Mouse (Mus musculus) erythroid progenitor cell, adult 5-6 weeks (primary cell): ENCODE measurements around the gene Acer1. TPM values are rescaled to one million over a fixed set of nuclear protein-coding genes. Genes with fewer than 3 reads are reported as not detected.
A peak's percentile ranks its signal among the peaks of the same experiment; 100 is the strongest.

Source experiments
- ATAC-seq: replicated peaks from 2 replicates; pipeline ENCODE4 v1.8.0; 2016; ENCODE audit warnings: moderate number of reproducible peaks, mild to moderate bottlenecking, moderate TSS enrichment, inconsistent platforms; ENCODE audit not compliant: poor library complexity, low FRiP score, severe bottlenecking
- total RNA-seq, 2 experiments: library from RNA; stranded (forward) in 1 of 2; stranded (reverse) in 1 of 2; fragments of 150-400 nt in 1 of 2; fragments of 186-747, 209-891 nt in 1 of 2; gene quantifications; 2 replicates each; pipeline versions ENCODE4 v1.2.3 to v1.2.4; 2015 to 2017; ENCODE audit warnings: low replicate concordance in 2 of 2

The Acer1 gene
- total RNA-seq, 2 experiments from 2014 or later: not detected

DNA sequence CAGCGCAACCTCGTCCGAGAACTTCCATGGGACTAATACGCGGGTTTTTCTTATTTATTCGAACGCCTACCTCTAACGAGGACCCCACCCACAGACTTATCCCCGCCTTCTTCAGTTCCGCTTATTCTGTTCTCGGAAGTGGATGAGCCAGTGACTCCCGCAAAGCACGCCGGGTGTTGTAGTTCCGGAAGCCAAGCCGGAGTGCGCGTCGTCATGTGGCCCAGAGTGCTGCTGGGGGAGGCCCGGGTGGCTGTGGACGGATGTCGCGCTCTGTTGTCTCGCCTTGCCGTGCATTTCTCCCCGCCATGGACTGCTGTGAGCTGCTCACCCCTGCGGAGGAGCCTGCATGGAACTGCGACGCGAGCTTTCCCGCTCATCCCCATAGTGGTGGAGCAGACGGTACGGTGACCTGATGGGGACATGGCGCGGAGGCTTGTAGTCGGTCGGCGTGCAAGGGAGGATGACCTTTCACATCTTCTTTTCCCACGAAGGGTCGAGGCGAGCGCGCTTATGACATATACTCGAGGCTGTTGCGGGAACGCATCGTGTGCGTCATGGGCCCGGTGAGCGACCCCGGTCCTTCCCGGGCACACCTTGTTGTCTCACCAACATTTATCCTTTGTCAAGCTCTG is 8.3 kb upstream of the Acer1 start, which contains the start of gene Clpp:
TSS of gene Clpp (plus strand) at position 191 of the 632 bp plus-strand sequence.
- peak; percentile 97 for ATAC-seq

- ATAC-seq: peak; percentile 75
Measured at GRCm38 (mm10) chr17:56989467-56990114, 7.7 kb upstream of the Acer1 start.

DNA sequence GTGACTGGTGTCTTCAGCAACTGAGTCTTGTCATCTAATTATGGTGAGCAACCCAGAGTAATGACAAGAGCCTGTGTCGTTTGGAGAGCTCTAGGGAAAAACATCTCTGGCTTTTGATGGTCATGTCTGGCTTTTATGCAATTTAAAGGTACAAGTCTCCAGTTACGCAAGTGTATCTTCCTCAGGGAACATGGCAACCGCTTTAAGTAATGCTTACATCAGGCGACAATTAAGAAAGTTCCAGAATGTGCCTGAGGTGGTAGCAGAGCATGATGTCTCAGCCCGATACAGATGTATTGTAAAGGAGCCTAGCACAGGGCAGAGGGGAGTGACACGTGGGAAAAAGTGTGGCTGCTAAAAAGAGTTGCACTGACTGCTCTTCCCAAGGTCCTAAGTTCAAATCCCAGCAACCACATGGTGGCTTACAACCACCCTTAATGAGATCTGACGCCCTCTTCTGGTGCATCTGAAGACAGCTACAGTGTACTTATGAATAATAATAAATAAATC is 7.0 kb upstream of the Acer1 start:
- ATAC-seq: no peak

DNA sequence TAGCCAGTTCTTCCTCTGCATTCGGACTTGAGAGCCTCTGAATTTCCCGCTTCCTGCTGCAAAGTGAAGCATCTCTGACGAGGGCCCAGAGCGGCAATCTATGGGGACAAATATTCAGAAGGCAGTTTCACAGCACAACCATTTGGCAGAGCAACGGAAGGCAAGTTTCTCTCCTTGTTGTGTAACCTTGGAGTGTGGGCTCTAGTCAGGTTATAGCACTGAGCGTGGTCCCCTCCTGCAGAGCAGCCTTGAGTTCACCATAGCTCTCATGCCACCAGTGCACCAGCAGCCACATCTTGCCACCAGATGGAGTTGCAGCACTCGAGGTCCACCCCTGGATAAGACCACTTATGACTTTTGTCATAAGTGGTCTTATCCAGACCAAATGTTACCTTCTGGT is 6.5 kb upstream of the Acer1 start:
- ATAC-seq: no peak

DNA sequence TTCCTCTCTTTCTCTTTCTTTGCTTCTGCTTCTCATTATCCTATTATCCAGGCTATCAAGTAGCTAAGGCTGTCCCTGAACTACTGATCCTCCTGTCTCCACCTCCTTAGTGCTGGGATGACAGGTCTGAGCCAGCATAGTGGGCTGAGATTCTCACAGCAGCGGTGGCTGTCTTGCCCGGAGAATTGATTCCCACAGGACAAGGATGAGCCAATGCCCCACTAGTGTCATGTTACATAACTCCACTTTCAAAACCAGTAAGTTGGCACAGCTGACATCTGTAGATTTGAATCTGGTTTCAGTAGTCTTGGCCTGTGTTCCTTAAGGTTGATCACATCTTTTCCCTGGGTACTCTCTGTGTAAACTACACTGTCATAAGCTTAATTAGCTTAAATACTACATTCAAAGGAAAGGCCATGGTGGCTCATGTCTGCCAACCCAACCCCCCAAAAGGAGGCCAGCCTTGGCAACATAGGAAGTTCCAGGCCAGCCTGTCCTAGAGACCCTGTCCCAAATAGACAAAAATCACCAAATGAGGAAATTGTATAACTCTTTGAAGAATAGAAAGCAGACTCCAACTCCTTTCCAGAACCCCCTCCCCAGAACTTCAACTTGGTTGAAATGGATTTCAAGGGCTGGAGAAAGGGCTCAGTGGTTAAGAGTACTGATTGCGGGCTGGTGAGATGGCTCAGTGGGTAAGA is 4.3 kb upstream of the Acer1 start:
- ATAC-seq: no peak

DNA sequence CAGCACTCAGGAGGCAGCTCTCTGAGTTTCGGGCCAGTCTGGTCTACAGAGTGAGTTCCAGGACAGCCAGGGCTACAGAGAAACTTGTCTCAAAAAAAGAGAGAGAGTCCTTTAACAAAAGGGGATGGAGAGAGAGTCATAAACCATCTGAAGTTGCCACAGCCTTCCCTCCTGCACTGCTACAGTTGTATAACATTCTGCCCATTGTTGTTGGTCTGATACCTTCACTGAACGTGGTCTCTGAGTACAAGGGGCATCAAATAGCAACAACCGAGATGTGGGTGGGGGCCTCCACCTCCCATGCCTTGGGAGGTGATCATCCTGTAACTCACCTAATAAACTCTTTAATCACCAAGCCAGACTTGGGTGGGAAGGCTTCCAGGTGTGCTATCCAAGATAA is 3.7 kb upstream of the Acer1 start:
- ATAC-seq: no peak

GRCm38 (mm10) chr17:56984886-56985285 is 3.0 kb upstream of the Acer1 start:
- no peak for ATAC-seq

- ATAC-seq: no peak
Measured at GRCm38 (mm10) chr17:56981049-56981448, 877 bp downstream of the Acer1 start.

DNA sequence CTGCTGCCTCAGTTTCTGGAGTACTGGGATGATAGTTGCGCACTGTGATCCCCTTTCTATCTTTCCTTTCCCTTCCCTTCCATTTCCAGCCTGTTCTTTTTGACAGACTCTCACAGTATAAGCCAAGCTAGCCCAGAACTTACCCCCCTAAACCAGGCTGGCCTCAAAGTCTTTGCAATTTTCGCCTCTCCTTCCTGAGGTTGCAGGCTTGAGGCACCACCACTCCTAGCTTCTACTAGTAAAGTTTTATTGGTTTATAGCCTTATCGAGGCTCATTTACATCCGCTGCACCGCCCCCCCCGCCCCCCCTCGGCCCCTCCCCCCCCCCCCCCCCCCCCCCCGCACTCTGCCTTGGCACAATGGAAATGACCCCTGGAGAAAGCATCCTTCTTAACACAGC is 2.4 kb downstream of the Acer1 start:
- ATAC-seq: no peak

DNA sequence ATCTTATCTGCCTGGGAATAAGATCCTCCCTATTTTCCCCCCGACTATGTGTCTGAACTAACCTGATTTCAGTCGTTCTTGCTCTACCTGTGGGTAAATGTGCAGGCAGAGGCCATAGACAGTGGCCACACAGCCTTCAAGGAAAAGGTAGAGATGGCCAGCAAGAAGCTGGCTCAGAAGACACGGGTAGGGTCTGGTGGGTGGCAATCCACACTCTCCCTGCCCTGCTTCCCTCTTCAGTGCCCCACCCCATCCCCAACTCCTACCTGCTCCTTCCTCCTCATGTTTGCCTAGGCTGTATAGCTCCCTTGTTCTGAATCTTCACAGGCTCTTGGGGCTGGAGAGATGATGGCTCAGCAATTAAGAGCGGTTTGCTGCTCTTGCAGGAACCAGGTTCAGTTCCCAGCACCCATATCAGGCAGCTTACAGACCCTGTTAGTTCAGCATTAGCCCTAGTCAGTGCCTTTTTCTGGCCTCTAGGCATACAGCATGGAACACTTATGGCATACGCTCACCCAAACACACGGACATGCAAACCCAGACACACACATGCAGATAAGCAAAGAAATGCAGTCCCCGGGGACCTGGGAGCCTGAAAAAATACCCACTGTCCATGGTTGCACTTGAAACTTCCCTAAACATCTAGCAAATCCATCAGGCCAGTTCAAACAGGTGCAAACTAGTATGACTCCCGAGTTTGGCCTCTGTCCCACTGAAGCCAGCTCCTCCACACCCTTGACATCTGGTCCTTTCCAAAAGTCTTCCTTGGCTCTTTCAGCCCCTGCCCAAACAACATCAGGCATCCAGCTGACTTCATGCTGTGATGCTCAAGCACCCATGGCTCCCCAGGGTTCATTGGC is 5.2 kb downstream of the Acer1 start:
- ATAC-seq: no peak

DNA sequence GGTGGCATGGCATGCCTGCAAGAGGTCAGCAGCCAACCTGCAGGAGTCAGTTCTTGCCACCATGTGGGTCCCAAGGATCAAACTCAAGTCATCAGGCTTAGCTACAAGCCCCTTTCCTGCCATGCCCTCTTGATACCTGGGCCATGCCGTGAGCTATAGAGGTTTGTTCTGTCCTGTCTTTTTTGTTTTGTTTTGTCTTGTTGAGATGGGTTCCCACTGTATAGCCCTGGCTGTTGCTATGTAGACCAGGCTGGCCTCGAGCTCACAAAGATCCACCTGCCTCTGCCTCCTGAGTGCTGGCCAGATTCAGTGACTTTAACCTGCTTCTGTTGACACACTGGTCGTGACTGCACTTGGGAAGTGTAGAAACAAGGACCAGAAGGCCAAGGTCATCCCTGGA is 6.5 kb downstream of the Acer1 start:
- no peak for ATAC-seq

GRCm38 (mm10) chr17:56974708-56975240 is 7.2 kb downstream of the Acer1 start:
- ATAC-seq: no peak

DNA sequence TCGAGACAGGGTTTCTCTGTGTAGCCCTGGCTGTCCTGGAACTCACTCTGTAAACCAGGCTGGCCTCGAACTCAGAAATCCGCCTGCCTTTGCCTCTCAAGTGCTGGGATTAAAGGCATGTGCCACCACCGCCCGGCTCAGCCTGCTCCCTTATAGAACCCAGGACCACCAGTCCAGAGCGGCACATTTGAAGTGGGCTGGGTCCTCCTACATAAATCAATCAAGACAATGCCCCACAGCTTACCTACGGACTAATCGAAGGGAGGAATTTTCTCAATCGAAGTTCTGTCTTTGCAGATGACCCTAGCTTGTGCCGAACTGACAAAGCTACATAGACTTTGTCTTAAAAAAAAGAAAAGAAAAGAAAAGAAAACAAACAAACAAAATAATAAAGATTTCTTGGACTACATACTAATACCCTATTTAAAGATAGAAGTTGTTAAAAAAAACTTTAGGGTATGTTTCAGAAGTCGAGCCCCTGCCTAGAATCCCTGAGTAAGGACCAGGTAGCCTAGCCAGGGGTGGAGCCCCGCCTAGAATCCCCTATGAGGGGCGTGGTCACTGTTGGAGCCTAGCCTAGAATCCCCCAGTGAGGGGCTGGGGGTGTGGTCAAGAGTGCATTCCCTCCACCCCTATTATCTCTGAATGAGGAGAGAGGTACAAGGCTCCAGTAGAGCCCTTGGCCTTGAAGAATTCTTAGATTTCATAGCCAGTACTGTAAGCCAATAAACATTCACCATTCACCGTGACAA is 7.8 kb downstream of the Acer1 start:
- ATAC-seq: no peak

GRCm38 (mm10) chr17:56970081-56970480 is 11.8 kb downstream of the Acer1 start:
- ATAC-seq: no peak

DNA sequence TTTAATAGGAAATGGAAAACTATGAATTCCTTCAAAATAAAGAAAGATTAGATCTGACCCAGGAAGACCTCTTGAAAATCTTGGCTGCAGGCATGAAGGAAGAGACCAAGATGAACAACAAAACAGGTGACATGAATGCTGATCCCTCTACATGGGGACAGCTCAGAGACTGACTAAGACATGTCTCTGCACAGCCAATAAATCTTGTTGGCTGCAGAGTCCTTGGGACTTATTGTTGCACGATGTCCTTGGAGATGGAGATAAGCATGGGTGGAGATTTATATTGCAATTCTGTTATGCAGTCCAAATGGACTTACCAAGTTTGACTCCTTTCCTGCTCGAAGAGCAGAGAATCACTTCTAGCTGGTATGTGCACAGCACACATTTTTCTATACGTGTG is 12.6 kb downstream of the Acer1 start:
- no peak for ATAC-seq

DNA sequence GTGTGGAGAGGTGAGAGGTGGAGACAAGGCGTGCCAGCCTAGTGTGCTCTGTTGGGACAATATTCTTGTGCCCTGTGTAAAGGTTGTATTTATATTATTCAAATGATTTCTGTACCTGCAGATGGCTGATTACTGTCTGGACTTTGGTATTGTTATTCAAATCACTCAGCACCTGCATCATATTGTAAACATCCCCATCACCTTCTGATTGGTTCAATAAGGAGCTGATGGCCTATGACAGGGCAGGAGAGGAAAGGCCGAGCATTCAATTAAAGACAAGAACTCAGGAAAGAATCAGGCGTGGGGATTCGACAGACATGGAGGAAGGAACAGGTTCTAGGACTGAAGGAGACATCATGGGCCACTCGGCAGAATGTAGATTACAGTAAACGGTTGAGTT is 18.3 kb downstream of the Acer1 start:
- ATAC-seq: no peak

- no peak for ATAC-seq
Measured at GRCm38 (mm10) chr17:56962642-56963405, 19.1 kb downstream of the Acer1 start.

GRCm38 (mm10) chr17:56961880-56962279 is 20.0 kb downstream of the Acer1 start:
- no peak for ATAC-seq
